Mouse (Mus musculus) brain, adult 10 weeks (tissue): ENCODE results near the gene Nxt2. TPM values are rescaled to one million over a fixed set of nuclear protein-coding genes. Genes with fewer than 3 reads are reported as not detected.

Experiments used
- polyA plus RNA-seq: library from polyadenylated mRNA; stranded (reverse); fragments of 350-450 nt; fragmentation: Illumina TruSeq; extraction: RNeasy Lipid Tissue Mini Kit (QIAGEN cat#74804); gene quantifications from one replicate; pipeline ENCODE4 v1.2.3, GENCODE M21; 2015; ENCODE audit warnings: low read depth, low replicate concordance

Nxt2 gene
- 53.8 TPM for polyA plus RNA-seq

GRCm38 (mm10) chrX:142226542-142226941 is at the start of gene Nxt2:
Gene Nxt2, plus strand, starts transcription at chrX:142226770.

GRCm38 (mm10) chrX:142196831-142197230 is 29.7 kb upstream of the Nxt2 start, which contains the start of gene Gucy2f:
Gene Gucy2f, minus strand, starts transcription at chrX:142196931.

Other genes with a start within 250 kb of the Nxt2 start
- gene Gucy2f, start 29.8 kb upstream of the Nxt2 start, polyA plus RNA-seq: 0.46 TPM
- gene Kcne1l, start 79.5 kb downstream of the Nxt2 start, polyA plus RNA-seq: 8.3 TPM
- gene Acsl4, start 163.8 kb downstream of the Nxt2 start, polyA plus RNA-seq: 48.4 TPM